Mouse (Mus musculus) frontal cortex, postnatal 36 days (tissue): ENCODE measurements at regions not wholly inside any gene's neighbourhood (a gene's known extent, or its start where the extent isn't known, plus 50 kb on each side); places are given as distances from the start of the nearest gene placed in this dataset.

Experiments
- DNase-seq, 2 experiments: peaks; one replicate each; pipeline ENCODE4 v3.0.0; 2022; ENCODE audit warnings: low spot score in 2 of 2

- no peak for DNase-seq
Observed at GRCm38 (mm10) chr1:176683146-176683545, 130.7 kb downstream of the Cep170 start.

GRCm38 (mm10) chr1:176681971-176682370 is 131.9 kb downstream of the Cep170 start:
- peak in 1 of 2 experiments; percentile 12 for DNase-seq

- no peak for DNase-seq
Observed at GRCm38 (mm10) chr1:176675184-176675583, 138.7 kb downstream of the Cep170 start.

GRCm38 (mm10) chr1:176671081-176671480 is 142.8 kb downstream of the Cep170 start:
- DNase-seq: no peak

GRCm38 (mm10) chr1:176667552-176668306 is 146.1 kb downstream of the Cep170 start:
- DNase-seq: no peak

- no peak for DNase-seq
Observed at GRCm38 (mm10) chr1:176660286-176660685, 153.6 kb downstream of the Cep170 start.

GRCm38 (mm10) chr1:176658639-176659038 is 155.2 kb downstream of the Cep170 start:
- DNase-seq: no peak

- DNase-seq: no peak
Observed at GRCm38 (mm10) chr1:176655487-176656333, 158.2 kb downstream of the Cep170 start.

- no peak for DNase-seq
Observed at GRCm38 (mm10) chr1:176644248-176644647, 169.6 kb downstream of the Cep170 start.

- DNase-seq: no peak
Observed at GRCm38 (mm10) chr1:176623171-176623570, 190.7 kb downstream of the Cep170 start.

GRCm38 (mm10) chr1:176622213-176622612 is 191.7 kb downstream of the Cep170 start:
- peak in 1 of 2 experiments; percentile 14 for DNase-seq

- no peak for DNase-seq
Observed at GRCm38 (mm10) chr1:176621285-176621684, 192.6 kb downstream of the Cep170 start.

- DNase-seq: peak; percentile 23 to 50
Observed at GRCm38 (mm10) chr1:176618896-176619295, 195.0 kb downstream of the Cep170 start.

GRCm38 (mm10) chr1:176615673-176616072 is 198.2 kb downstream of the Cep170 start:
- no peak for DNase-seq

GRCm38 (mm10) chr1:176594312-176594711 is 219.6 kb downstream of the Cep170 start:
- peak in 1 of 2 experiments; percentile 3 for DNase-seq

GRCm38 (mm10) chr1:176588144-176588543 is 225.7 kb downstream of the Cep170 start:
- DNase-seq: no peak

GRCm38 (mm10) chr1:176573703-176574102 is 240.2 kb downstream of the Cep170 start:
- no peak for DNase-seq

GRCm38 (mm10) chr1:176558457-176559415 is 255.1 kb downstream of the Cep170 start:
- no peak for DNase-seq

GRCm38 (mm10) chr1:176534417-176534816 is 259.3 kb upstream of the Pld5 start:
- DNase-seq: peak in 1 of 2 experiments; percentile 35

GRCm38 (mm10) chr1:176529037-176529436 is 253.9 kb upstream of the Pld5 start:
- DNase-seq: no peak

- no peak for DNase-seq
Observed at GRCm38 (mm10) chr1:176511467-176511866, 236.4 kb upstream of the Pld5 start.

GRCm38 (mm10) chr1:176505441-176505840 is 230.3 kb upstream of the Pld5 start:
- DNase-seq: no peak
